ENCODE assay signal across 7 mouse cellular contexts in the genomic region with DNA sequence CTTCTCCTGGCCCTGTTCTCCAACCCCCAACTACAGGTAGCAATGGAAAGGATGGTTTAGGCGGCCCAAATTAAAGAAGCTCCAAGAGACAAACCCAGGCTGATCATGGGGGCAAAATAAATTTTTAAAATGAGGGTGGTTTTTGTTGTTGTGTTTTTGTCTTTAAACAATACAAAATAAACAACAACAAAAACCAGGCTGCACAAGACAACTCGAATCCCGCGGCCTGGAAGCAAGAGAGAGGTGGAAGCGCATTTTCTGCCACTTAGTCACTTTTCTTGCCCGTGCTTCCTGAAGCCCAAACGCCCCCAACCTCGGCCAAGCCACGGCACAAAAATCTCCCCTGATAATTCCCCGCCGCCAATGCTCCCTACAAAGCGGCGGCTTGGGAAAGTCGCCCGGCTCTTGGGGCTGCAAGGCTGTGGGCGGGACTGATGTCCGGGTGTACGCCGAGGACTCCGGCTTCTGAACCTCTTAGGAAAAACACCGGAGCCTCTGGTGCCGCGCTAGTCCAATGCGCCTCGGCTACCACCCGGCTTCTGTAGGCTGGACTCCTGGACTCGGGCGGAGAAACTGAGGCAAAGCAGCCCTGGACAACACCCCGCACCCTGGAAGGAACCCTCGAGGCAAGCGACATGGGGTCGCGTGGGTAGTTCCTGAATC. TPM values are rescaled to one million over a fixed set of nuclear protein-coding genes. Genes with fewer than 3 reads are reported as not detected.
DNase-seq lines count a peak whose midpoint lies in the region; ATAC-seq lines count a peak whose summit lies in the region.

No protein-coding gene starts in this region.

- peaks cover 27% of the 10 kb centered on the region for H3K27me3 ChIP-seq in embryonic facial prominence, embryonic 15.5 days
- H3K27me3 ChIP-seq in hindbrain, embryonic 13.5 days: peaks cover 99% of the 10 kb centered on the region
- peaks cover 61% of the 10 kb centered on the region for H3K27me3 ChIP-seq in midbrain, embryonic 16.5 days (ENCODE audit: control insufficient read depth, insufficient read depth, low read depth, low read length)

- peak; percentile 52 for DNase-seq in ovary, postnatal 36 days (ENCODE audit: low spot score)
- no peak for DNase-seq in ovary, postnatal 14 days (ENCODE audit: low spot score)
- no peak for DNase-seq in c-Kit-positive CD71-positive TER-119-positive erythroid progenitor cells, embryonic 14.5 days (ENCODE audit: low spot score)
- no peak for DNase-seq in thymus, postnatal 0 days (ENCODE audit: low spot score)

- 20% methylated on average over 33 of the region's 33 CpGs for WGBS in embryonic facial prominence, embryonic 15.5 days
- 2% methylated on average over 33 of the region's 33 CpGs for WGBS in hindbrain, embryonic 13.5 days
- 3% methylated on average over 33 of the region's 33 CpGs for WGBS in midbrain, embryonic 16.5 days

- H3K9ac ChIP-seq in embryonic facial prominence, embryonic 15.5 days: peak overlapping the region; percentile 10; the same call in 1 of the 2 replicates
- peak overlapping the region; percentile 55 for H3K9ac ChIP-seq in hindbrain, embryonic 13.5 days
- peak overlapping the region; percentile 16; the same call in 1 of the 2 replicates for H3K9ac ChIP-seq in midbrain, embryonic 16.5 days (ENCODE audit: low read depth, low read length)

- ATAC-seq in embryonic facial prominence, embryonic 15.5 days (ENCODE audit: insufficient number of reproducible peaks, low FRiP score, low TSS enrichment, low read depth): no peak
- ATAC-seq in hindbrain, embryonic 13.5 days (ENCODE audit: low FRiP score): no peak
- no peak for ATAC-seq in midbrain, embryonic 16.5 days

- H3K27ac ChIP-seq in embryonic facial prominence, embryonic 15.5 days (replicated peaks): no peak overlapping the region; the same call in 1 of the 2 replicates
- H3K27ac ChIP-seq in hindbrain, embryonic 13.5 days: no peak overlapping the region
- no peak overlapping the region for H3K27ac ChIP-seq in midbrain, embryonic 16.5 days (ENCODE audit: low read length)

- H3K4me2 ChIP-seq in embryonic facial prominence, embryonic 15.5 days (replicated peaks): peak overlapping the region; percentile 40
- peak overlapping the region; percentile 43 for H3K4me2 ChIP-seq in hindbrain, embryonic 13.5 days
- peak overlapping the region; percentile 44 for H3K4me2 ChIP-seq in midbrain, embryonic 16.5 days (ENCODE audit: low read length)

- H3K4me3 ChIP-seq in embryonic facial prominence, embryonic 15.5 days (replicated peaks): peak overlapping the region; percentile 19
- H3K4me3 ChIP-seq in hindbrain, embryonic 13.5 days: peak overlapping the region; percentile 20
- peak overlapping the region; percentile 12 for H3K4me3 ChIP-seq in midbrain, embryonic 16.5 days (ENCODE audit: low read depth, low read length)

- H3K4me1 ChIP-seq in embryonic facial prominence, embryonic 15.5 days: peaks cover 98% of the 10 kb centered on the region
- H3K4me1 ChIP-seq in hindbrain, embryonic 13.5 days (replicated peaks): peaks cover 70% of the 10 kb centered on the region
- H3K4me1 ChIP-seq in midbrain, embryonic 16.5 days (ENCODE audit: control insufficient read depth, insufficient read depth, low read length): peaks cover 5% of the 10 kb centered on the region; the same call in 1 of the 2 replicates

- no peaks in the 10 kb centered on the region for H3K36me3 ChIP-seq in embryonic facial prominence, embryonic 15.5 days
- H3K36me3 ChIP-seq in hindbrain, embryonic 13.5 days: no peaks in the 10 kb centered on the region
- no peaks in the 10 kb centered on the region for H3K36me3 ChIP-seq in midbrain, embryonic 16.5 days (ENCODE audit: control insufficient read depth, insufficient read depth, low read length)

- H3K9me3 ChIP-seq in embryonic facial prominence, embryonic 15.5 days (replicated peaks): no peaks in the 10 kb centered on the region
- no peaks in the 10 kb centered on the region for H3K9me3 ChIP-seq in hindbrain, embryonic 13.5 days
- no peaks in the 10 kb centered on the region for H3K9me3 ChIP-seq in midbrain, embryonic 16.5 days (replicated peaks; ENCODE audit: control insufficient read depth, low read length, poor library complexity, severe bottlenecking)

RNA-seq across cellular contexts. Expression of a gene that starts 16.1 kb away (rescaled TPM):
- 61.4 and 62.0 TPM in 2 replicates for polyA plus RNA-seq in embryonic facial prominence, embryonic 15.5 days (2015; fragmentation: Nextera tagmentation; extraction: Ambion mirVana)
- 35.3 and 44.1 TPM in 2 replicates for polyA plus RNA-seq in hindbrain, embryonic 13.5 days (2015; fragmentation: Nextera tagmentation; extraction: Ambion mirVana)
- polyA plus RNA-seq in midbrain, embryonic 16.5 days (2015; fragmentation: Nextera tagmentation; extraction: Ambion mirVana): 44.1 and 55.4 TPM in 2 replicates
- polyA plus RNA-seq in thymus, postnatal 0 days (2015; fragmentation: Nextera tagmentation; extraction: Ambion mirVana): 7.2 and 11.7 TPM in 2 replicates

RNA-seq across cellular contexts. Expression of a gene that starts 38.6 kb away (rescaled TPM):
- 8.4 and 8.9 TPM in 2 replicates for polyA plus RNA-seq in embryonic facial prominence, embryonic 15.5 days (2015; fragmentation: Nextera tagmentation; extraction: Ambion mirVana)
- 10.8 and 11.5 TPM in 2 replicates for polyA plus RNA-seq in hindbrain, embryonic 13.5 days (2015; fragmentation: Nextera tagmentation; extraction: Ambion mirVana)
- polyA plus RNA-seq in midbrain, embryonic 16.5 days (2015; fragmentation: Nextera tagmentation; extraction: Ambion mirVana): 11.7 and 12.4 TPM in 2 replicates
- polyA plus RNA-seq in thymus, postnatal 0 days (2015; fragmentation: Nextera tagmentation; extraction: Ambion mirVana): 4.0 and 4.4 TPM in 2 replicates

RNA-seq across cellular contexts. Expression of a gene that starts 47.3 kb away (rescaled TPM):
- 46.5 TPM in 2 replicates for polyA plus RNA-seq in embryonic facial prominence, embryonic 15.5 days (2015; fragmentation: Nextera tagmentation; extraction: Ambion mirVana)
- polyA plus RNA-seq in hindbrain, embryonic 13.5 days (2015; fragmentation: Nextera tagmentation; extraction: Ambion mirVana): 37.3 and 37.8 TPM in 2 replicates
- polyA plus RNA-seq in midbrain, embryonic 16.5 days (2015; fragmentation: Nextera tagmentation; extraction: Ambion mirVana): 35.0 and 37.4 TPM in 2 replicates
- polyA plus RNA-seq in thymus, postnatal 0 days (2015; fragmentation: Nextera tagmentation; extraction: Ambion mirVana): 56.4 and 57.4 TPM in 2 replicates

RNA-seq across cellular contexts. Expression of a gene that starts 56.4 kb away (rescaled TPM):
- 104 and 110 TPM in 2 replicates for polyA plus RNA-seq in embryonic facial prominence, embryonic 15.5 days (2015; fragmentation: Nextera tagmentation; extraction: Ambion mirVana)
- 83.2 and 85.5 TPM in 2 replicates for polyA plus RNA-seq in hindbrain, embryonic 13.5 days (2015; fragmentation: Nextera tagmentation; extraction: Ambion mirVana)
- polyA plus RNA-seq in midbrain, embryonic 16.5 days (2015; fragmentation: Nextera tagmentation; extraction: Ambion mirVana): 80.7 and 85.6 TPM in 2 replicates
- polyA plus RNA-seq in thymus, postnatal 0 days (2015; fragmentation: Nextera tagmentation; extraction: Ambion mirVana): 120 and 141 TPM in 2 replicates
